Mouse (Mus musculus): ENCODE data around the gene Aes. TPM values are rescaled to one million over a fixed set of nuclear protein-coding genes. Genes with fewer than 3 reads are reported as not detected.

Gene Aes
- polyA plus RNA-seq, 1 experiment from 2014 or later = 519 TPM

DNA sequence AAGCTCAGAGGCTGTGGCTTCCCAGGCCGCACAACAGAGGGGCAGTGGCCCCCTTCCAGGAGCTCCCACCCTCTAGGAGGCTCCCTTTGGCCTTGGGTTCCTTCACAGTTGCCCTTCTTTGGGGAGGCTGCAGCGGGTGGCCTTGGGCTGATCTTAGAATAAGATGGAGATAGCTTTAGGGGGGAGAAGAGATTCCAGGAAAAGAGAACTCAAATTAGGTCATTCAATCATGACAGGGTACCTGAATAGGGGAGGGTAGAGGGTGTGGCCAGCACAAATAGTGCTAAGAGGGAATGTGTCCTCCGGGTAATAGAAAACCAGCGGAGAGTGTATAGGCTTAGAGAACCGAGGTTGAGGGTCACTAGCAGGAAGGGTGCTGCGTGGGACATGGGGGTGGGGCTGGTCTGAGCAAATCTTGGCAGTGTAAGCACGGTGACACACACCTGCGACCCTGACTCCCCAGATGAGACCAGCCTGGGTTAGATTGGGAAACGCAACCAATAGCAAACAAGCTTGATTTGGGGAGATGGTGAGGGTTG is 12.9 kb downstream of the Aes start:
- Histone ChIP-seq H3K9ac (no peak overlapping the region), H3K4me2 (peak overlapping the region; percentile 78), H3K4me3 (peak overlapping the region; percentile 24), H3K36me3 (0 out of 2 replicates have a peak, but pooled peaks cover under 1% of the 10 kb centered on the region), H3K4me1 (peaks cover 72% of the 10 kb centered on the region), H3K27ac (peak overlapping the region; percentile 82), H3K9me3 (no peaks in the 10 kb centered on the region), H3K27me3 (peaks cover 15% of the 10 kb centered on the region; the same call in 1 of the 2 replicates)
- WGBS = 8% methylated on average over 9 of the region's 9 CpGs
- no peak for ATAC-seq (ENCODE audit: insufficient number of reproducible peaks, low FRiP score, low TSS enrichment, low read depth)

DNA sequence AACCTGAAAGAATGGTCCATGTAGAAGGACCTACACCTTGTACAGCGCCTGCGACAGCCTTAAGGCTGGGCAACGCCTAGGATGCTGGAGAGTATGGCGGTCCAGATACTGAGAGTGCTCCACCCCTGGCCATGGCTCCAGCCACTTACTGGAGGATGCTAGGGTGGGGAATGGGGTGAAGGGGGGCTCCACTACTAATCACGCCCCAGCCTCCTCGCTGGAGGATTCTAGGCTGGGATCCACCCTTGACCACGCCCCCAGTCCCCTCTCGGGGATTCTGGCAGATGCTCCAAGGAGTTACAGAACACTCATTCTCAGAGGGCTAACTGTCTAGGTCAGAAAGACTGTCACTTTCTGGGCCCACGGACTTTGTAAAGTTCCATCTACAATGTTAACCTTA is 13.7 kb downstream of the Aes start:
- Histone ChIP-seq H3K9ac (no peak overlapping the region), H3K4me3 (no peak overlapping the region), H3K9me3 (no peaks in the 10 kb centered on the region), H3K27me3 (peaks cover 18% of the 10 kb centered on the region; the same call in 1 of the 2 replicates), H3K36me3 (no peaks in the 10 kb centered on the region), H3K27ac (no peak overlapping the region), H3K4me1 (peaks cover 72% of the 10 kb centered on the region), H3K4me2 (no peak overlapping the region)
- ATAC-seq (ENCODE audit: insufficient number of reproducible peaks, low FRiP score, low TSS enrichment, low read depth) = no peak
- WGBS = 25% methylated on average over 9 of the region's 9 CpGs

DNA sequence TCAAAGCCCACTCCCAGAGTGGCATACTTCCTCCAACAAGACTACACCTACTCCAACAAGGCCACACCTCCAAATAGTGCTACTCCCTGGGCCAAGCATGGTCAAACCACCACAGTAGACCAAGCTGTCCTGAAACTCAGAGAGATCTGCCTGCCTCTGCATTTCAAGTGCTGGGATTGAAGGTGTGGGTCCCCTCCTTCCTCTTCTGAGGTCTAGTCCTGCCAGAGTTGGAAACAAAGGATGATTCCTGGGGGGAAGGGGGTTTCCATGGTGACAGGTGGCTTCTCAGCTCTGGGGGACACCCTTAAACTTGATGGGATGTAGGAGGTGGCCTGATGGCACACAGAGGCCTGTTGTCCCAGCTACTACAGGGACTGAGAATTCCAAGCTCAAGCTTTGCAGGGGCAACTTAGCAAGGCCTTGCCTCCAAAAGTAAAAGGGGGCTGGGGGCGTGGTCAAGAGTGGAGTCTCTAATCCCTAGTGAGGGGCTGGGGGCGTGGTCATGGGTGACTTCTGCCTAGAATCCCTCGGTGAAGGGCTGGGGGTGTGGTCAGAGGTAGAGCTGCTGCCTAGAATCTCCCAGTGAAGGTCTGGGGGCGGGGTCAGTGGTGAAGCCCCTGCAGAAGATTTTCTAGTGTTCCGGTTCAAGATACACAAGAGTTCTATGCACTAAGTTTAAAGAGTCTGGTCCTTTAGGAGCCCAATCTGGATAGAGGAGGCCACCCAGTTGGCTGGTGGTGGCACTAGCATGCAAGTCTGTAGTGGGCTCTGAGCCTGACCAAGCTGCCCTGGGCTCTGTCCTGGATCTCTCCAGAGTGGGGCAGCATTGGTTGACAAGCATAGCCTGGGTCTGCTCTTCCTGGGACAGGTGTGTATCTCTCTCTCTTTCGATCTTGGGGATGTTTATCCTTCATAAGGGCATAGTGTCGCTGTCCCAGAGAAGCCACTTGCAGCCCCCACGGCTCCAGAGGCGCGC is 15.1 kb downstream of the Aes start, which contains the start of gene Tle2:
Gene Tle2 (plus strand): TSS at position 481 of the 976 bp plus-strand sequence.
- H3K4me2 ChIP-seq = peak within 1 kb of the TSS; percentile 74
- ATAC-seq (ENCODE audit: insufficient number of reproducible peaks, low FRiP score, low TSS enrichment, low read depth) = no peak
- WGBS = 25% methylated on average over 10 of the region's 10 CpGs
- H3K27ac ChIP-seq = peak within 1 kb of the TSS; percentile 71
- H3K4me3 ChIP-seq = peak within 1 kb of the TSS; percentile 62
- peak within 1 kb of the TSS; percentile 54 for H3K9ac ChIP-seq
- H3K27me3 ChIP-seq = peaks cover 18% of the 10 kb centered on the region; the same call in 1 of the 2 replicates
- no peaks in the 10 kb centered on the region for H3K36me3 ChIP-seq
- H3K9me3 ChIP-seq = no peaks in the 10 kb centered on the region
- peaks cover 60% of the 10 kb centered on the region for H3K4me1 ChIP-seq

DNA sequence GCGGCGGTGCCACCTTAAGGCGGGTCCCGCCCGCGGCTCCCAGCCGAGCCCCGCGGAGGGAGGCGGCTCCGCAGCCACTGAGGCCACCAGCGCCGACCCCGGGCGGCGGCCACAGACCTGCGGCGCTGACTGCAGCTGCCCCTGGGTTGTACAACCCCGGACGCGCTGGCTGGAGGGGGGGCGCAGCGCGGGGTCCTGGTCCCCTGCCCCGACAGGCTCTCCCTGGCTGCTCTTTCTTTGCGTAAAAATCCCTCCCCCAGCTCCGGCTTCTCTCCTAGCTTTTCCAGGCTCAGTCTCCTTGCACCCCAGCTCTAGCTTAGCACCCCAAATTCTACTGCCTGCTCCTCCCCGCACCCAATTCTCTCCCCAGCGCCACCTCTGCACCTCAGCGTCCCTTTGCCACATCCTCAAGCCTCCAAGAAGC is 15.9 kb downstream of the Aes start:
- Histone ChIP-seq H3K4me3 (peak overlapping the region; percentile 62), H3K27me3 (peaks cover 18% of the 10 kb centered on the region; the same call in 1 of the 2 replicates), H3K4me1 (peaks cover 58% of the 10 kb centered on the region), H3K36me3 (0 out of 2 replicates have a peak, but pooled peaks cover 1% of the 10 kb centered on the region), H3K9me3 (no peaks in the 10 kb centered on the region), H3K27ac (peak overlapping the region; percentile 71), H3K9ac (peak overlapping the region; percentile 54), H3K4me2 (peak overlapping the region; percentile 74)
- WGBS = 0% methylated on average over 30 of the region's 30 CpGs
- no peak for ATAC-seq (ENCODE audit: insufficient number of reproducible peaks, low FRiP score, low TSS enrichment, low read depth)

DNA sequence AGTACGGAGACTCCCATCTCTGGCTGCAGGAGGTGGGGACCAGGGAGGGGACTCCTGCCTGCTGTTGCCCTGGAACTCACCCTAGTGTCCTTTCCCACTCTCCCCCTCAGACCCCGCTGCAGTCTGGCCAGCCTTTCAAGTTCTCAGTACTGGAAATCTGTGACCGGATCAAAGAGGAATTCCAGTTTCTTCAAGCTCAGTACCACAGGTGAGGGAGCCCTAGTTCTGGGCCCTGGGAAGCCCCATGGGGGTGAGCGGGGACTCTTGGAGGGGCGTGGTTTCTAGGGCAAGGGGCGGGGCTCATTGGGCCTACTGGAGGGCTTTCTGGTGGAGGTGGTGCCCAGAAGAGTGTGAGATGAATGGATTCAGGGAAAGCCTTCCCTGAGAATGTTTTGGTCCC is 16.4 kb downstream of the Aes start:
- peak overlapping the region; percentile 54 for H3K9ac ChIP-seq
- H3K27me3 ChIP-seq = peaks cover 18% of the 10 kb centered on the region; the same call in 1 of the 2 replicates
- H3K4me1 ChIP-seq = peaks cover 58% of the 10 kb centered on the region
- no peaks in the 10 kb centered on the region for H3K9me3 ChIP-seq
- peak overlapping the region; percentile 62 for H3K4me3 ChIP-seq
- no peak for ATAC-seq (ENCODE audit: insufficient number of reproducible peaks, low FRiP score, low TSS enrichment, low read depth)
- H3K36me3 ChIP-seq = peaks cover 6% of the 10 kb centered on the region
- H3K27ac ChIP-seq = peak overlapping the region; percentile 71
- 5% methylated on average over 6 of the region's 6 CpGs for WGBS
- peak overlapping the region; percentile 74 for H3K4me2 ChIP-seq

DNA sequence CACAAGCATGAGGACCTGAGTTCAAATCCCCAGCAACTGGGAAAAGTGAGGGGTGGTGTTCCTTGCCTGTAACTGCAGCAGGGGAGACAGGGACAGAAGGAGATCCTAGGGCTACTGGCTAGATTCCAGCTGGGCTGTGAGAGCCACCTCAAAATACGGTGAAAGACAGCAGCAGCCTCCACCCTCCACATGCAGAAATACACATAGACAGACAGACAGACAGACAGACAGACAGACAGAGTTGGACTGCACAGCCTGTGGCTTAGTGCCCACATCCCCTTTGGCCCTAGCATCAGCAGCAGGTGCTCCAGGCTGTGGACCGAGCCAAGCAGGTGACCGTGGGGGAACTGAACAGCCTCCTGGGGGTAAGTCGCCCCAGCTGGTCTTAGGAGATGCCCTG is 20.7 kb downstream of the Aes start:
- H3K27me3 ChIP-seq = peaks cover 6% of the 10 kb centered on the region; the same call in 1 of the 2 replicates
- H3K4me1 ChIP-seq = peaks cover 43% of the 10 kb centered on the region
- peaks cover 29% of the 10 kb centered on the region for H3K36me3 ChIP-seq
- H3K27ac ChIP-seq = no peak overlapping the region
- H3K9me3 ChIP-seq = no peaks in the 10 kb centered on the region
- WGBS = 60% methylated on average over 4 of the region's 4 CpGs
- no peak for ATAC-seq (ENCODE audit: insufficient number of reproducible peaks, low FRiP score, low TSS enrichment, low read depth)
- H3K4me2 ChIP-seq = no peak overlapping the region
- H3K4me3 ChIP-seq = no peak overlapping the region
- no peak overlapping the region for H3K9ac ChIP-seq

DNA sequence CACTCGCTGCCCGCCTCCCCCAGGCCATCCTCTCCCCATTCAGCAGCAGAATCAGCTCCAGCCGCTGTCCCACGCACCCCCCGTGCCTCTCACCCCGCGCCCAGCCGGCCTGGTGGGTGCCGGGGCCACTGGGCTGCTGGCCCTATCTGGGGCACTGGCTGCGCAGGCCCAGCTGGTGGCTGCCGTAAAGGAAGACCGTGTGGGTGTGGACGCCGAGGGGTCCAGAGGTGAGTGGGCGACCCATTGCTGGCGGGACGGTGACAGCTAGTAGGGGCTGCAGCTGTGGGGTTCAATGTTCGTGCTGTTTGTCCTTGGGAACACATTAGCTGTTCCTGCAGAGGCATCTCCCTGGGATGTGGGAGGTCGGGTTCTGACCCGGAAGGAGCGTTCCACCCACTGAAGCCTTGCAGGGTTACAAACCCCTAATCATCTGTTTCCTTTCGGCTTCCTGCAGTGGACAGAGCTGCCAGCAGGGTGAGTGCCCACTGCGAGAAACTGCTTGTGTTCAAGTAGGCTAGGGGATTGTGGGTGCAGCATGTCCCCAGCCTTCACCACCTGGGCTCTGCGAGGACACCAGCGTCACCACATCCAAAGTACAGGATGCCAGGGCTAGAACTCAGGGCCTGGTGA is 21.3 kb downstream of the Aes start:
- no peak for ATAC-seq (ENCODE audit: insufficient number of reproducible peaks, low FRiP score, low TSS enrichment, low read depth)
- peaks cover 35% of the 10 kb centered on the region for H3K36me3 ChIP-seq
- no peaks in the 10 kb centered on the region for H3K9me3 ChIP-seq
- H3K4me3 ChIP-seq = no peak overlapping the region
- H3K9ac ChIP-seq = no peak overlapping the region
- H3K4me1 ChIP-seq = peaks cover 38% of the 10 kb centered on the region
- no peak overlapping the region for H3K4me2 ChIP-seq
- H3K27ac ChIP-seq = no peak overlapping the region
- WGBS = 49% methylated on average over 25 of the region's 25 CpGs
- peaks cover 6% of the 10 kb centered on the region; the same call in 1 of the 2 replicates for H3K27me3 ChIP-seq

DNA sequence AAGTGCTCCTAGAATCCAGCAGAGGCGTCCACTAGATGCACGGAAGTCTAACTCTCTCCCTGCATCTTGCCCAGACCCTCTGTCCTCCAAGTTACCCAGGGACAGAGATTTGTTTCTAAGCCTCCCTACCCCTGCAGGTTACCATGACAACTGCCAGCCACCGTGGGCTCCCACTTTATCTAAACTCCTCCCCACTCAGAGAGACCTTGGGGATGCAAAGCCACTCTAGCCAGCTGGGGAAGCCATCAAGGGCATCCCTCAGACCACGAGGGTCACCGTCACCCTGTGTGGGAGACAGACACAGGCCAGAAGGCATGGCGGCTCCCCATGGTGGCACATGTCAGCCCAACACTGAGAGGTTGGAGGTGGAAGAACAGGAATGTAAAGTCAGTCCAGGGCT is 24.1 kb downstream of the Aes start:
- peaks cover 59% of the 10 kb centered on the region for H3K36me3 ChIP-seq
- H3K9me3 ChIP-seq = no peaks in the 10 kb centered on the region
- 0 out of 2 replicates have a peak, but pooled peaks cover 5% of the 10 kb centered on the region for H3K27me3 ChIP-seq
- H3K27ac ChIP-seq = no peak overlapping the region
- no peak overlapping the region for H3K4me2 ChIP-seq
- no peak for ATAC-seq (ENCODE audit: insufficient number of reproducible peaks, low FRiP score, low TSS enrichment, low read depth)
- peaks cover 29% of the 10 kb centered on the region for H3K4me1 ChIP-seq
- no peak overlapping the region for H3K9ac ChIP-seq
- H3K4me3 ChIP-seq = no peak overlapping the region
- 70% methylated on average over 6 of the region's 6 CpGs for whole genome bisulfite sequencing

DNA sequence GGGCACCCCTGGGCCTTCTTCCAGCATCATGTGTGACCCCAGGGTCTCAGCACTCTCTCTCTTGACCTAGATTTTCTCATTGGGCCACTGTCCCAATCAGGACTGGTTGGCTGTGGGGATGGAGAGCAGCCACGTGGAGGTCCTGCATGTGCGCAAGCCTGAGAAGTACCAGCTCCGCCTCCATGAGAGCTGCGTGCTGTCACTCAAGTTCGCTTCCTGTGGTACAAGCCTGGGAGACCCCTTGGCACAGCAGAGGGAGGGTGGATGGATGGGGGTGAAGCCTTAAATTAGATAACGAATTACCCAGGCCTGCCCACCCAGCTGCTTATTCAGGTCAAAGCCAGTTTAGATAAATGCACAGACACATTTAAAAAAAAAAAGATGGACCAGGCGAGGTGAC is 29.5 kb downstream of the Aes start:
- Histone ChIP-seq H3K27ac (no peak overlapping the region), H3K9ac (no peak overlapping the region), H3K27me3 (peaks cover 6% of the 10 kb centered on the region; the same call in 1 of the 2 replicates), H3K4me2 (no peak overlapping the region), H3K36me3 (peaks cover 62% of the 10 kb centered on the region), H3K4me3 (no peak overlapping the region), H3K9me3 (no peaks in the 10 kb centered on the region), H3K4me1 (peaks cover 5% of the 10 kb centered on the region; the same call in 1 of the 2 replicates)
- no peak for ATAC-seq (ENCODE audit: insufficient number of reproducible peaks, low FRiP score, low TSS enrichment, low read depth)
- 76% methylated on average over 7 of the region's 7 CpGs for WGBS

DNA sequence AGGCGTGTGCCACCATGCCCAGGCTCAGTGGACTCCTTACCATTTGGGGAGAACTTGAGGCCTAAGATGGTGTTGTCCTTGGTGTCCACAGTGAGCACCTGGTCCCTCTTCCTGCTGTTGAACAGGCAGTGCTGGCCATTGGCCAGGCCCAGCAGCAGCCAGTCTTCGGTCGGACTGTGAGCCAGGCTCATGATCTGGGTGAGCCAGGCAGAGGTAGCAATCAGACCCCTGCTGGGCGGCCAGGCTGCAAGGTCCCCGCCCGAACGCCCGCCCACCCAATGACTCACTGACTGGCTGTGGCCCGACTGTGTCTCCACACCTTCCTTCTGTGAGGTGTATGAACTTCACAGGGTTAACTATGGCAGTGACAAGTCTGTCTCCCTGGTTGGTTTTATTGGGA is 32.6 kb downstream of the Aes start:
- H3K27ac ChIP-seq = no peak overlapping the region
- ATAC-seq (ENCODE audit: insufficient number of reproducible peaks, low FRiP score, low TSS enrichment, low read depth) = no peak
- H3K9me3 ChIP-seq = no peaks in the 10 kb centered on the region
- no peak overlapping the region for H3K4me3 ChIP-seq
- no peak overlapping the region for H3K9ac ChIP-seq
- 51% methylated on average over 9 of the region's 9 CpGs for WGBS
- no peak overlapping the region for H3K4me2 ChIP-seq
- peaks cover 23% of the 10 kb centered on the region for H3K4me1 ChIP-seq
- peaks cover 36% of the 10 kb centered on the region for H3K36me3 ChIP-seq
- peaks cover 10% of the 10 kb centered on the region; the same call in 1 of the 2 replicates for H3K27me3 ChIP-seq

DNA sequence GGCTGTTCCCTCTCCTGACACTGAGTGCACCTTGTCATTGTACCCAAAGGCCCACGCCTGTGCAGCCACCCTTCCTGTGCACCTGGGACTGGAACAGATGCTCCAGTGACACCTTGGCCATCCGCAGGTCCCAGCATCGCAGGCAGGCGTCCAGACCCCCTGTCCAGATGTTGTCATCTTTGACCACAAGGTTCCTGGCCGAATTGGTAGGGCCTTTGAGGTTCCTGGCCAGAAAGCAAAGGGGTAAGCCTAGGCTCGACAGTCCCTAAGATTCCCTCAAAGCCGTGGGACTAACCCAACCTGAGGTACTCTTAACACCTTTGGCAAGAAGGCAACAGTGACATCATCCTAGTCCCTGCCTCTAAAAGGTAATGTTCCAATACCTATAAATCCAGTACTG is 33.3 kb downstream of the Aes start:
- no peak for ATAC-seq (ENCODE audit: insufficient number of reproducible peaks, low FRiP score, low TSS enrichment, low read depth)

More for the DNA sequence above, 33.3 kb downstream of the Aes start:
- Histone ChIP-seq H3K27me3 (peaks cover 7% of the 10 kb centered on the region; the same call in 1 of the 2 replicates), H3K4me1 (peaks cover 31% of the 10 kb centered on the region), H3K9me3 (no peaks in the 10 kb centered on the region), H3K27ac (no peak overlapping the region), H3K36me3 (peaks cover 28% of the 10 kb centered on the region), H3K4me3 (no peak overlapping the region), H3K9ac (no peak overlapping the region), H3K4me2 (no peak overlapping the region)
- 75% methylated on average over 7 of the region's 7 CpGs for WGBS
